Mouse (Mus musculus) CD4-positive, CD25-positive, alpha-beta regulatory T cell, adult 2 months (primary cell): ENCODE data around the gene Gm28635.

ENCODE experiments used
- DNase-seq: peaks from one replicate; pipeline ENCODE4 v3.0.0-alpha.2; 2012; ENCODE audit warnings: low read depth, low spot score

Gm28635 gene

DNA sequence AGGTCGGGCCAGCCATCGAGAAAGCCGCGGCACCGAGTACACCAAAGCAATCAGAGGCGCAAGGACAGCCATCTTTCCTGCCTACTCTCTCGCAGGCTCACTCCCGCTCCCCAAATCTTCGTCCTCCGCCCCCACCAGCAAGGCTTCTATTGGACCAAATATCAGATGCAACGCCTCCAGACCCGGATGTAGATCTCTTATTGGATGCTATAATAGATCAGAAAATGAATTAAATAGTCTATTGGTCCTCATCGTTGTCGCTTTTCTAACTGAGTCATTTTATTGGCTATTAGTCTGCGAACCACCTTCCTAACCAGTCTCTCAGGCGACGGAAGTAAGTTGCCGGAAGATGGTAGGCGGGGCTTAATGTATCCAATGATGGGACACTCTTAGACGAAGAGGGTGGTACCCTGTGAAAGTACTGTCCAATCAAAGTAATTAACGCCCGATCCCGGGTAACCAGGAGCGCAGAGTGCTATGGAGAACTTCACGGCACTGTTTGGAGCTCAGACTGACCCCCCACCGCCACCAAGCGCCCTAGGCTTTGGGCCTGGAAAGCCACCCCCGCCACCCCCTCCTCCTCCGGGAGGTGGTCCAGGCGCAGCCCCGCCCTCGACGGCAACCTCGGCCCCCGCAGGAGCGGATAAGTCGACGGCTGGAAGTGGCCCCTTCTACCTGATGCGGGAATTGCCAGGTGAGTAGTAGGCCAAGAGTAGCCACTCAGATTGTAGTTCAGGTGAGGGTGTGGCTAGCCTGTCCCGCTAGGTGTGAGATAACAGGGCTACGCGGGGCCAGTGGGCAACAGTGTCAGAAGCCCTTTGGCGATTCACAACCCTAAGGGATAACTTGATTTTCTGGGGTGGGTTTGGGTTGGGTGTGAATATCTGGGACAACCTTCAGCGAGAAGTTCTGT lies at the start of gene Gm28635, which contains the start of gene Med19:
Gm28635 (minus strand) TSS at position 74 of the 913 bp plus-strand sequence.
Med19 (plus strand) TSS at position 435 of the 913 bp plus-strand sequence.
- peak; percentile 98 for DNase-seq

- DNase-seq = peak; percentile 97
Observed at GRCm38 (mm10) chr2:84727172-84727858, 49.5 kb upstream of the Gm28635 start, which contains the start of gene Clp1. TSS of gene Clp1 (minus strand) at chr2:84727350.

GRCm38 (mm10) chr2:84726716-84727115 lies 48.9 kb upstream of the Gm28635 start:
- no peak for DNase-seq

- DNase-seq = no peak
Observed at GRCm38 (mm10) chr2:84725770-84726169, 47.9 kb upstream of the Gm28635 start.

DNA sequence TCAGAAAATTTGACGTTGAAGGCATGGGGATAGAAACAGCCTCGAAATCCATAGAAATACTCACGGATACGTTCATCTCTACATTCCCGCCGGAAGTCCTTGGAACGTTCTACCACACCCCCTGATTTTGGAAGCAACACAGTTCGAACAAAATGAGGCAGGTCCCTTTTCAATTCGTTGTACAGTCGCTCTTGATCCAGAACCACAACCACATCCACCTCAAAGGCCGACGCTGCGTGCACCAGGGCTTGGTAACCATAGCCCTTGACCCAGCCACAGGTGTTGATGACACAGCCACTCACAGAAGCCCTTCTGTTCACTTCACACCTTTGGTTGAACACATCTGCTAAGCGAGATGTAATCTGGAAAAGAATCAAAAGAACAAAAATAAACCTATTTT lies 46.0 kb upstream of the Gm28635 start:
- no peak for DNase-seq

DNA sequence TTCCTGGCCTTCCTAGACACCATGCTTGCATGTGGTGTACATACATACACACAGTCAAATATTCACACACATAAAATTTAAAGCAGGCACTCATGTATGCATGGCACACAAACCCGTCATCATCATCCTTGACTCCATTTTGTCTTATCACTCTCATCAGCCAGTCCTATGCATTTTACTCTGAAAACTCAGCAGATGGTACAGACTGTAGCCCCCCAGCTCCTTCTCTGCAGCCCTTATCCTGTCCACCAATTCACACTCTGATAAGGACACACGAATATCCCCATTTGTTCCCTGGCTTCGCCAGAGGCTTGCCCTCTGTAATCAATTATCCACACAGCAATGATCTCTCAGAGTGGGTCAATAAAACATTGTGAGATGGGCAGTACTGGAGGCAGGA lies 43.3 kb upstream of the Gm28635 start:
- DNase-seq = no peak

DNA sequence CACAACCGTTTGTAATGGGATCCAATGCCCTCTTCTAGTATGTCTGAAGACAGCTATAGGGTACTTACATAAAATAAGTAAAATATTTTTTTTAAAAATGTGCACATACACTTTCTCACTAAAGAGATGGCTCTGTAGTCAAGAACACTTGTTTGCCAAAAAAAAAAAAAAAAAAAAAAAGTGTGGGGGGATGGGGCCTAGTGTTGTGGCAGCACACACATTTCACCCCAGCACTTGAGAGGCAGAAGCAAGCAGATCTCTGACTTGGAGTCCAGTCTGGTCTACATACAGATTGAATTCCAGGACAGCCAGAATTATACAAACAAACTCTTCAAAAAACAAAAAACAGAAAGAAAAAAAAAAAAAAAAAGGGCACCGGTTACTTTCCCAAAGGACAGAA lies 42.9 kb upstream of the Gm28635 start:
- no peak for DNase-seq

DNA sequence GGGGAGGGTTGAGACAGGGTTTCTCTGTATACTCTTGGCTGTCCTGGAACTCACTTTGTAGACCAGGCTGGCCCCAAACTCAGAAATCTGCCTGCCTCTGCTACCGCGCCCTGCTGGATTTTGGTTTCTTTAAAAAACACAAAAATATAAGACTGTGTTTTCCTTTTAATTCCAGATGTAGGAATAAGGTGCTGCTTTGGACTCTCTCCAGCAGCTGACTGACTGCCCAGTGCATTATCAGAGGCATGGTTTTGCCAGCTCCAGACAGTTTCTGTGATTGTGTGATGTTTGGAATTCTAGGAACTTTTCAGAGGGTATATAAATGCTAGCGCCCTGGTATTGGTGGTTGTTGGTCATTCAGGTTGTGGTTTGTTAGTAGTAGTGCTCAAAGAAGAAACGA lies 39.5 kb upstream of the Gm28635 start:
- no peak for DNase-seq

GRCm38 (mm10) chr2:84716423-84717355 lies 38.8 kb upstream of the Gm28635 start:
- peak; percentile 17 for DNase-seq

DNA sequence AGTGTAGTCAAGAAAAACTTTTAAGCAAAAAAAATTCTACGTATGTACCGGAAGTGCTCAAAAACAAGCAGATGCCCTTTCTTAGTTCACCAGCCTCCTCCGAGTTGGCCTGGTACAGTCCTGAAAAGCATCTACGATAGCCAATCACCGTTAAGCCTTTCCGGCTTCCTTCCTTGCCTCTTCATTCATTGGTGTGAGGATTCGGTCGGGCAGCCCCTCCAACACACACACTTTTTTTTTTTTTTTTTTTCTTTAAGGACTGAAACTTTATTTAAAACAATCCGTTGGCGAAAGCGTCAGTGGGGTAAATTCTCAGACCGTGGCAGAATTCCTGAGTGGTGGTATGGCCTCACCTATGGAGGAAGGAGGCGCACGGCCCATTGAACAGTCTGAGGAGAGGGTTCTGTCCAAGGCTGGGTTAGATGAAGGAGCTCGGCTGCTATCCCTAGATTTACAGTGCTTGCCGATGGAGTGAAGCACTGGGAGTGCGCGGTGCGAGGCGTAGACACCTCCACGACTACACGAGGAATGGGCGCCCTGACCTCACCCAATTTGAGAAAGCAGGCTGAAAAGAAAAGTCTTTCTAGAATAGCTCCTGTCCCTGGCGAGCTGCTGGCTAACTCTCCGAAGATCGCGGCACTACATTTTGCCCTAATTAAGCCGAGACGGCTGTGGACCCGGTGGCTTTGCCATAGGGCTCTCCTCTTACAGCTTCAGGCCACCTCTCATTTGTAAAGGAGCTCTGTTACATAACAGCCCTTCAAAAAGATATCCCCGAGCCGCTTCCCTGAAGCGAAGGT lies 37.9 kb upstream of the Gm28635 start:
- peak; percentile 95 for DNase-seq

- DNase-seq = peak; percentile 99
Observed at GRCm38 (mm10) chr2:84714811-84715561, 37.1 kb upstream of the Gm28635 start, which contains the start of gene Zdhhc5. TSS of gene Zdhhc5 (minus strand) at chr2:84715180.

GRCm38 (mm10) chr2:84714422-84714810 lies 36.6 kb upstream of the Gm28635 start:
- no peak for DNase-seq

DNA sequence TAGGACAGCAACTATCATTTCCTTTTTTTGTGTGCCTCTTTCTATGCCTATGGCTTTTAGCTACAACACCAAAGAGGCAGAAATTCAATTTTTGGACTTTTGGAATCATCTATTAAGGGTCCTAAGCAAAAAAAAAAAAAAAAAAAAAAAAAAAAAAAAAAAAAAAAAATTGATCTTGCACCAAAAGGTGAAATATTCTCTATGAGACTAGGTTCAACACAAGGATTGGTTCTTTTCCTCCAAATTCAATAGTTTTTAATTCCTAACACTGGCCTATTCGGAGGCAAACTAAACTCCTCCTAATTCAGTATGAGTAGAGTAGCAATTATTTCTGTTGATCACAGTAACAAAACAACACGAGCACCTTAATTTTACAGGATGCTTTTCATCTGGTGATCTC lies 34.1 kb upstream of the Gm28635 start:
- no peak for DNase-seq

DNA sequence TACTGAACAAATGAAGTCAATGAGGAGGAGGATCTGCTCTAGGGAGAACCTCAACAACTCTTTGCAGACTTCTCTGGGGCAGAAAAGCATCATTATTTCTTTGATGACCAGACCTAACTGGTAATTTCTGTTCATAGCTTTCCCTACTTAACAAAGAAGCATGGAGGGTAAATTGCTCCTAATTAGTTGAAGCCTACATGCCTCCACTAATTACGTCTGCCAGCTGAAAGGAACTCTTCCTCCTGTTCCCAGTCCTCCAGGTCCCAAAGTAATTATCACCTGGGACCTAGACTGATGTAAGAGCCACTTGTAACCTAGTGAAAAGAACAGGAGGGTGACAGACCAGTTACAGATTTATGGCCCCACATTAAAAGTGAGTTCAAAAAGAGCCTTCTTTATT lies 29.7 kb upstream of the Gm28635 start:
- DNase-seq = no peak

GRCm38 (mm10) chr2:84705295-84705694 lies 27.5 kb upstream of the Gm28635 start:
- no peak for DNase-seq

DNA sequence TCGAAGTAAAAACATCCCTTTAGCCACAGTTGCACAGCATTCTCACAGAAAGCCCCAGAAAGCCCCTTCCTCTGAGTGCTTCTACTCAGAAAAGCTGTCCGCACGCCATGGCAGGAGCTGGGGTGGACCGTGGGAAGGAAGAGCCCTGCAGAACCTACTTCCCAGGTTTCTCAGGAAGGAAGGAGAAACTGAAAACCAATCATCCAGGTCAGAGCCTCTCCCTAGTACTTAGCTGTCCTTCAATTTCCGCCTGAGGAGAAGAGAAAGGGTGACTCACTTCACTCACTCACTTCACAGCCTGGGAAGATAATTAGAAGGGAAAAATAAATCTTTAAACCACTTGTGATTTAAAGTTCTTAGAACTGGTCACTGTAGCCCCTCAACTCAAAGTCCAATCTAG lies 26.5 kb upstream of the Gm28635 start:
- no peak for DNase-seq

DNA sequence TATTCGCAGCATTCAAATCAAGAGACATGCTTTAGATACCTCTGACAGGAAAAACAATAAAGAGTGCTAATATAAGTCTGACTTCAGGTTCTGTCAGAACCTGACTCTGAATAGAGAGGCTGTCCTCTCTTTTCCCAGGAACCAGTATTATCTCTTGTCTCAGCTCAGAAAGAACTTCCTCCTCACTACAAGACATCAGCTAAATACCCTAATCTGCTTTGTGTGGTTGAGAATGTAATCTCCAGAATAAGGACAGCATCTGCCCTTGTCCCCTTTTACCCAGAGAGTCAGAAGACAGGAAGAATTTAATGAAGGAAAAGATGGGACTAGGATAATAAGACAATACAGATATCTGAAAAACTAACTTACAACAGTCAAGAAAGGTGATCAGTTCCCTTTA lies 25.7 kb upstream of the Gm28635 start:
- no peak for DNase-seq

DNA sequence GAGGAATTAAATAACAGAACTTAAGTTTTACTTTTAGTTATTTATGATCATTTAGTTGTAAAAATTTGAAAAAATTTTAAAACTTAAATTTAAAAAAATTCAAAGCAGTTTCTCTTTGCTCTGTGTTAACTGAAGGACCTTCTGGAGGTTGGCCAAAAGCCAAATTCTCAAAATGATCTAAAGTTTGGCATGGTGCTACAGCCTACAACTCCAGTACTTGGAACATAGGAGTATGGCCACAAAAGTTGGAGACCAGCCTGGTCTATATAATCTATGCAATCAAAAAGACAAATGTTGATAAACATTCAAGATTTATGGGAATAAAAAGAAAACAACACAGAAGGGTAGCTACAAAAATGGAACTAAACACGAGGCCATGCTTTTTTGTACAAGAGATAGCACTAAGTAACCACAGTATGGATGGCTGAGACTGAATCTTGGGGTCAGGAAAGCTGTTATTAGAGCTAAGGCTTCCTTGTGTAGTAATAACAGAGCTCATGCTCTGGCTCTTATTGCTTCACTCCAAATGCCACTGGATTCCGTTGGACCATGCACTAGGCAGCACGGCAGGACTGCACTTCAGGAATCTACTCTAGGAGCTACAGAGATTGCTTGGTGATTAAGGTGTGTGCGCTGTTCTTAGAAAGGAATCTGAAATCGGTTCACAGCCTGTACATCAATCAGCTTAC lies 17.3 kb upstream of the Gm28635 start:
- DNase-seq = no peak

DNA sequence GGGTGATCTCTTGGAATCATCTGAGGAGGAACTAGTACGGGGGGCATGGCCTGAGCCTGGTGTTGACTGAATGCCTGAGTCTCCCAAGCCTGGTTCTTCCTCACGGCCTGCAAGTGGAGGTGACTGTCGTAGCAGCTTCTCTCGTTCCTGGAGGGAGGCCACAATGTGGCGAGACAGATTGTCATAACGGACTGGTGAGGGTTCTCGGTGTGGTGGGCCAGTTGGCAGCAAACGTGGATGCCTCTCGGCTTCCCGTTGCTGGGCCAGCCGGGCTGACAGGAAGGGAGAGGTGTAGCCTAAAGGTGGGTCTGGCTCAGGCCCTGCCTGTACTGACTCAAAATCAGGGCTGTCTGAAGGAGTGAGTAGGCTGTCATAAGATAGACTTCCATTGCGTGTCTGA lies 12.2 kb upstream of the Gm28635 start:
- DNase-seq = no peak
